Comparison of ENCODE assay signal across 10 mouse cellular contexts in genomic region chr2:164866741-164867551, GRCm38 (mm10). TPM values are rescaled to one million over a fixed set of nuclear protein-coding genes. Genes with fewer than 3 reads are reported as not detected.
DNase-seq lines count a peak whose midpoint lies in the region; ATAC-seq lines count a peak whose summit lies in the region.
"Had no signal": no experiment of that assay in that cellular context is flagged by ENCODE, and none has a peak within 500 bp of the region (broad histone marks: within the 10 kb centered on the region; RNA-seq: fewer than 3 reads in every experiment).

No protein-coding gene starts in this region.

- H3K4me3 ChIP-seq in hindbrain, embryonic 13.5 days, result no peak overlapping the region
- H3K4me3 ChIP-seq in hindbrain, embryonic 10.5 days, result no peak overlapping the region
- H3K4me3 ChIP-seq in heart, embryonic 11.5 days (ENCODE audit: low read depth, low read length), result no peak overlapping the region

- no peak for ATAC-seq in hindbrain, embryonic 13.5 days (ENCODE audit: low FRiP score)
- ATAC-seq in heart, embryonic 11.5 days (replicated peaks; ENCODE audit: insufficient number of reproducible peaks, low FRiP score, low TSS enrichment), result peak; percentile 73; the same call in 1 of the 2 replicates

- no peak for DNase-seq in hindbrain, embryonic 10.5 days (ENCODE audit: low spot score)
- peak; percentile 94 for DNase-seq in R1 (ENCODE audit: low read depth, low spot score)
- DNase-seq in kidney, postnatal 4 days, result peak; percentile 61 to 73
- DNase-seq in retina, postnatal 1 day, result peak; percentile 65
- no peak for DNase-seq in right cerebral cortex, postnatal 10 days (ENCODE audit: low spot score in 2 of 2)
- no peak for DNase-seq in layer of hippocampus, postnatal 10 days (ENCODE audit: low spot score in 2 of 2)

- H3K9ac ChIP-seq in hindbrain, embryonic 13.5 days, result no peak overlapping the region
- peak overlapping the region; percentile 36; the same call in 1 of the 2 replicates for H3K9ac ChIP-seq in heart, embryonic 11.5 days (ENCODE audit: low read depth, low read length)

- peaks cover 4% of the 10 kb centered on the region; the same call in 1 of the 2 replicates for H3K9me3 ChIP-seq in hindbrain, embryonic 13.5 days
- peaks cover 9% of the 10 kb centered on the region; the same call in 1 of the 2 replicates for H3K9me3 ChIP-seq in hindbrain, embryonic 10.5 days
- no peaks in the 10 kb centered on the region for H3K9me3 ChIP-seq in heart, embryonic 11.5 days (replicated peaks; ENCODE audit: control insufficient read depth, low read length)

- no peaks in the 10 kb centered on the region for H3K36me3 ChIP-seq in hindbrain, embryonic 13.5 days
- no peaks in the 10 kb centered on the region for H3K36me3 ChIP-seq in hindbrain, embryonic 10.5 days
- no peaks in the 10 kb centered on the region for H3K36me3 ChIP-seq in heart, embryonic 11.5 days (ENCODE audit: control insufficient read depth, insufficient read depth, low read length)
- H3K36me3 ChIP-seq: G1E had no signal

- peak overlapping the region; percentile 46; the same call in 1 of the 2 replicates for H3K27ac ChIP-seq in hindbrain, embryonic 13.5 days
- no peak overlapping the region for H3K27ac ChIP-seq in hindbrain, embryonic 10.5 days
- H3K27ac ChIP-seq in heart, embryonic 11.5 days (ENCODE audit: low read depth, low read length), result peak overlapping the region; percentile 86

- peaks cover 1% of the 10 kb centered on the region for H3K4me1 ChIP-seq in hindbrain, embryonic 13.5 days (replicated peaks)
- H3K4me1 ChIP-seq in hindbrain, embryonic 10.5 days (replicated peaks), result peaks cover 11% of the 10 kb centered on the region
- peaks cover 10% of the 10 kb centered on the region for H3K4me1 ChIP-seq in heart, embryonic 11.5 days (ENCODE audit: control insufficient read depth, insufficient read depth, low read length)

- no peaks in the 10 kb centered on the region for H3K27me3 ChIP-seq in hindbrain, embryonic 13.5 days
- H3K27me3 ChIP-seq in hindbrain, embryonic 10.5 days (ENCODE audit: insufficient read depth, poor library complexity, severe bottlenecking), result no peaks in the 10 kb centered on the region
- H3K27me3 ChIP-seq in heart, embryonic 11.5 days (ENCODE audit: control insufficient read depth, insufficient read depth, low read length), result no peaks in the 10 kb centered on the region

- WGBS in hindbrain, embryonic 13.5 days, result 68% methylated on average over 16 of the region's 16 CpGs
- 66% methylated on average over 16 of the region's 16 CpGs for WGBS in hindbrain, embryonic 10.5 days
- 34% methylated on average over 16 of the region's 16 CpGs for WGBS in heart, embryonic 11.5 days (ENCODE audit: insufficient replicate concordance)

- no peak overlapping the region for H3K4me2 ChIP-seq in hindbrain, embryonic 13.5 days
- no peak overlapping the region for H3K4me2 ChIP-seq in heart, embryonic 11.5 days

RNA-seq across cellular contexts. Expression of gene Pltp, which starts 9.4 kb away (rescaled TPM):
- polyA plus RNA-seq in hindbrain, embryonic 13.5 days (2015; fragmentation: Nextera tagmentation; extraction: Ambion mirVana), result 123 and 127 TPM in 2 replicates
- polyA plus RNA-seq in hindbrain, embryonic 10.5 days (2016; fragmentation: Nextera tagmentation; extraction: Ambion mirVana), result 47.2 and 78.1 TPM in 2 replicates
- polyA plus RNA-seq in heart, embryonic 11.5 days (2014; fragmentation: Nextera tagmentation; extraction: Ambion mirVana), result 10.4 and 10.8 TPM in 2 replicates
- 10 to 100 TPM; 72.9 to 79.2 TPM for total RNA-seq in layer of hippocampus, postnatal 10 days (2021)
- total RNA-seq: G1E had no signal
- polyA plus RNA-seq: G1E had no signal

RNA-seq across cellular contexts. Expression of gene Pcif1, which starts 12.2 kb away (rescaled TPM):
- polyA plus RNA-seq in hindbrain, embryonic 13.5 days (2015; fragmentation: Nextera tagmentation; extraction: Ambion mirVana), result 87.8 and 95.3 TPM in 2 replicates
- polyA plus RNA-seq in hindbrain, embryonic 10.5 days (2016; fragmentation: Nextera tagmentation; extraction: Ambion mirVana), result 76.1 and 88.4 TPM in 2 replicates
- 50.1 and 54.8 TPM in 2 replicates for polyA plus RNA-seq in heart, embryonic 11.5 days (2014; fragmentation: Nextera tagmentation; extraction: Ambion mirVana)
- 10 to 100 TPM; 45.0 to 50.9 TPM for total RNA-seq in layer of hippocampus, postnatal 10 days (2021)

RNA-seq across cellular contexts. Expression of gene Neurl2, which starts 33.7 kb away (rescaled TPM):
- polyA plus RNA-seq in hindbrain, embryonic 13.5 days (2015; fragmentation: Nextera tagmentation; extraction: Ambion mirVana), result 5.4 and 5.9 TPM in 2 replicates
- 4.3 and 5.1 TPM in 2 replicates for polyA plus RNA-seq in hindbrain, embryonic 10.5 days (2016; fragmentation: Nextera tagmentation; extraction: Ambion mirVana)
- 41.9 and 43.2 TPM in 2 replicates for polyA plus RNA-seq in heart, embryonic 11.5 days (2014; fragmentation: Nextera tagmentation; extraction: Ambion mirVana)
- total RNA-seq in layer of hippocampus, postnatal 10 days (2021), result 1 to 10 TPM; 3.5 to 4.7 TPM

RNA-seq across cellular contexts. Expression of gene Ctsa, which starts 34.3 kb away (rescaled TPM):
- polyA plus RNA-seq in hindbrain, embryonic 13.5 days (2015; fragmentation: Nextera tagmentation; extraction: Ambion mirVana), result 101 and 109 TPM in 2 replicates
- polyA plus RNA-seq in hindbrain, embryonic 10.5 days (2016; fragmentation: Nextera tagmentation; extraction: Ambion mirVana), result 98.2 and 104 TPM in 2 replicates
- 143 and 149 TPM in 2 replicates for polyA plus RNA-seq in heart, embryonic 11.5 days (2014; fragmentation: Nextera tagmentation; extraction: Ambion mirVana)
- total RNA-seq in layer of hippocampus, postnatal 10 days (2021), result 10 to 100 TPM; 70.8 to 76.9 TPM

RNA-seq across cellular contexts. Expression of gene Spata25, which starts 38.6 kb away (rescaled TPM):
- not detected in 2 replicates for polyA plus RNA-seq in hindbrain, embryonic 13.5 days (2015; fragmentation: Nextera tagmentation; extraction: Ambion mirVana)
- not detected in 2 replicates for polyA plus RNA-seq in hindbrain, embryonic 10.5 days (2016; fragmentation: Nextera tagmentation; extraction: Ambion mirVana)
- 0.30 TPM in 1 of 2 replicates, not detected in the other for polyA plus RNA-seq in heart, embryonic 11.5 days (2014; fragmentation: Nextera tagmentation; extraction: Ambion mirVana)
- total RNA-seq in layer of hippocampus, postnatal 10 days (2021), result 1 to 10 TPM in 1 of 2 experiments, not detected in 1; 1.6 TPM
- total RNA-seq: G1E had no signal
- polyA plus RNA-seq: G1E; limb, embryonic 11.5 days had no signal

Comparison
In these comparisons a context has a peak if more than half of its experiments do, and no peak if none do; other contexts are left out.
1. DNase-seq: peak in R1 (single experiment), kidney, postnatal 4 days (2 of 2) and retina, postnatal 1 day (single experiment); none in hindbrain, embryonic 10.5 days (single experiment), right cerebral cortex, postnatal 10 days (0 of 2) and layer of hippocampus, postnatal 10 days (0 of 2).